Mouse (Mus musculus) myocyte (in vitro differentiated cells): Measurements from ENCODE around the gene Cdk5r1.

Experiments
- E2F4 ChIP-seq: IDR thresholded peaks from one replicate; pipeline ENCODE4 v1.6.1; 2011; ENCODE audit warnings: mild to moderate bottlenecking, control low read depth, moderate library complexity; ENCODE audit not compliant: insufficient read depth
- POLR2A ChIP-seq: IDR thresholded peaks from one replicate; pipeline ENCODE4 v1.6.1; 2011; ENCODE audit warnings: low read depth, mild to moderate bottlenecking, control low read depth, moderate library complexity; ENCODE audit not compliant: insufficient read length

DNA sequence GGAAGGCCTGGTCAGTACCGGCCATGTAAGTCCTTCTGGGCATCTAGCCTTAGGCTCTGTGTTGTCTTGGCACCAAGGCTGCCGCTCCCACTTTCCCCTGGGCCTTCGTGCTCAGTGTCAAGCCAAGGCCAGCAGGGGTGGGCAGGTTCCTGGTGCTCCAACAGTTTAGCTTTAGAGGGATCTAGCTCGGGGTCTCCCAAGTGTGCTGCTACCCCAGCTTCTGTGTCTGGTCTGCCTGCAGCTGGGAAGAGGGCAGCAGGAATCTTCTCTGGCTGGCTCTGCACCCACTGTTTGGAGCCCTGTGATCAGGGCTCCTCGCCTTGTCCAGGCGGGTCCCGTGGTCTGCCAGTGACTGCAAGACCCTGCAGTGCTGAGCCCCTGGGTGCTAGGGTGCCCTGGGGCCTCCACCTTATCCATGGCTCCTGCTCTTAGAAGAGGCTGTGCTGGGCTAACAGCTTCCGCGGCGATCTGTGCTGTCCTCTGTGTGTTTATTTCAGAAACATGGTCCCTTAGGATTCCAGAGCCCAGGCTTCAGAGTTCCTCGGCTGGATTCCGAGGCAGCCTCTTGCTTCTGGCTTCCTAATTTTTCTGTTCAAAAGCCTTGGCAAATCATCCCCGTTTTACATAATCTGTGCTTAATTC is 4.7 kb downstream of the Cdk5r1 start:
- no peak for TF ChIP-seq POLR2A
- no peak for TF ChIP-seq E2F4
